Mouse (Mus musculus) brain, embryonic 14.5 days (tissue): ENCODE results near the gene Cgnl1.

Experiments
- CTCF ChIP-seq: fragments of 200-500 bp; IDR thresholded peaks from 2 replicates; pipeline ENCODE4 v1.5.1; 2012; ENCODE audit warnings: inconsistent platforms, mild to moderate bottlenecking, moderate library complexity, borderline replicate concordance; ENCODE audit not compliant: insufficient read depth, insufficient read length; ENCODE audit errors: extremely low read depth
- POLR2A ChIP-seq: fragments of 200-500 bp; IDR thresholded peaks from 2 replicates; pipeline ENCODE4 v1.6.1; 2012; ENCODE audit warnings: mild to moderate bottlenecking, inconsistent platforms, borderline replicate concordance; ENCODE audit not compliant: poor library complexity, insufficient read depth, insufficient read length, severe bottlenecking; ENCODE audit errors: extremely low read depth

DNA sequence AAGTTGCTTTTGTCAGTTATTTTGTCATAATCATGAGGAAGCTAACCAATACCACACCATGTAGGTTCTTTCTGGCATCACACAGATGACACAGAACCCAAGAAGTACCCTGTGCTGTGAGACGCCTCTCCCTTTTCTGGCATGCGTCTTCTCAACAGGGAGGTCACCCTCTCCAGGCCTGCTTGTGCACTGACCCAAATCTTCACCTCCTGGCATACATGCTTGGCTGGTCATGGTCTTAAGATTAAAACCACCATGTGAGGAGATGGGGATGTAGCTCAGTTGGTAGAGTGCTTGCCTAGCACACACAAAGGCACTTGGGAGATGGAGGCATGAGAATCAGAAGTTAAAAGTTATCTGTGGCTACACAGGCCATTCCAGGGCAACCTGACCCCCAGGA lies 96.2 kb downstream of the Cgnl1 start:
- TF ChIP-seq POLR2A, result no peak
- no peak for TF ChIP-seq CTCF
